Comparison of ENCODE assay signal across 8 mouse cellular contexts in the genomic region with DNA sequence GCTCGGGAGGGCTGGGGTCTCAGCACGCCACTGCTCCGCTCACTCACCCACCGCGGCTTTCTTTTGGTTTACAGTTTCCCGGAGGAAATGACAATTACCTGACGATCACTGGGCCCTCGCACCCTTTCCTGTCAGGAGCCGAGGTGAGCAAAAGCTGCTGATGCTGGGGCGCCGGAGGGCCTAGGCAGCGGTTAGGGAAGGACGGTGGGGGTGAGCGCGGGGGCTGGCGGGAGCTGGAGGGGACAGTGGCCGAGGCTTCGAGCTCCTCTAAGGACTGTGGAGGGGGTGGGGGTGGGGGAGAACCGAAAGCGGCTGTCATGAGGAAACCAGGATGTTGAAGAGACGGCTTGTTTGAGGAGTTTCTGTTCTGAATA. TPM values are rescaled to one million over a fixed set of nuclear protein-coding genes. Genes with fewer than 3 reads are reported as not detected.
A peak's percentile ranks its signal among the peaks of the same experiment; 100 is the strongest.
DNase-seq lines count a peak whose midpoint lies in the region; ATAC-seq and TF ChIP-seq lines count a peak whose summit lies in the region.

No protein-coding gene starts in this region.

- TF ChIP-seq POLR2A in spleen, adult 2 months (IDR thresholded peaks at IDR 0.05; ENCODE audit: low read depth, low read length) = no peak

- no peak for TF ChIP-seq CTCF in spleen, adult 2 months (IDR thresholded peaks at IDR 0.05; ENCODE audit: extremely low read depth, insufficient read depth, insufficient read length, insufficient replicate concordance)

- peak overlapping the region; percentile 65 for H3K4me2 ChIP-seq in stomach, embryonic 16.5 days (ENCODE audit: low read depth, low read length)

- no peaks in the 10 kb centered on the region for H3K9me3 ChIP-seq in stomach, embryonic 16.5 days (replicated peaks; ENCODE audit: control insufficient read depth, low read length)

- peaks cover 5% of the 10 kb centered on the region; the same call in 1 of the 2 replicates for H3K36me3 ChIP-seq in spleen, adult 2 months (ENCODE audit: control insufficient read depth, insufficient read depth, low read length)
- H3K36me3 ChIP-seq in stomach, embryonic 16.5 days (ENCODE audit: control insufficient read depth, insufficient read depth, low read length) = no peaks in the 10 kb centered on the region

- peak overlapping the region; percentile 83 for H3K4me3 ChIP-seq in spleen, adult 2 months (ENCODE audit: extremely low read depth, insufficient read depth, insufficient read length)
- peak overlapping the region; percentile 81 for H3K4me3 ChIP-seq in stomach, embryonic 16.5 days (replicated peaks; ENCODE audit: low read length)

- peak overlapping the region; percentile 88 for H3K27ac ChIP-seq in spleen, adult 2 months (ENCODE audit: insufficient read depth, low read length)
- peak overlapping the region; percentile 82 for H3K27ac ChIP-seq in stomach, embryonic 16.5 days (ENCODE audit: low read length)

- 0 out of 2 replicates have a peak, but pooled peaks cover 3% of the 10 kb centered on the region for H3K4me1 ChIP-seq in spleen, adult 2 months (ENCODE audit: control insufficient read depth, insufficient read depth, insufficient read length)
- peaks cover 8% of the 10 kb centered on the region for H3K4me1 ChIP-seq in stomach, embryonic 16.5 days (ENCODE audit: control insufficient read depth, insufficient read depth, low read length)

- no peak for ATAC-seq in CD4-positive, CD25-positive, alpha-beta regulatory T cell, adult 4 months
- peak; percentile 6; the same call in 1 of the 2 replicates for ATAC-seq in stomach, embryonic 16.5 days (ENCODE audit: insufficient read depth, low FRiP score)

- peak; percentile 63 for DNase-seq in CD4-positive, CD25-positive, alpha-beta regulatory T cell, adult 2 months (ENCODE audit: low read depth, low spot score)
- peak in 1 of 2 experiments; percentile 17 for DNase-seq in spleen, adult 2 months (ENCODE audit: low read depth in 1 of 2, low spot score in 2 of 2)
- no peak for DNase-seq in spleen, adult 18-20 months
- DNase-seq in liver = peak; percentile 49
- no peak for DNase-seq in right cerebral cortex, postnatal 4 days
- DNase-seq in spleen, postnatal 4 days (ENCODE audit: low spot score in 2 of 2) = no peak

- no peaks in the 10 kb centered on the region for H3K27me3 ChIP-seq in spleen, adult 2 months (ENCODE audit: control insufficient read depth, insufficient read depth, low read length)
- no peaks in the 10 kb centered on the region for H3K27me3 ChIP-seq in stomach, embryonic 16.5 days (ENCODE audit: control insufficient read depth, insufficient read depth, low read length)

- 1% methylated on average over 20 of the region's 21 CpGs for WGBS in spleen, adult 2 months
- WGBS in stomach, embryonic 16.5 days = under 1% methylated on average over 21 of the region's 21 CpGs

- peak overlapping the region; percentile 87 for H3K9ac ChIP-seq in stomach, embryonic 16.5 days (ENCODE audit: low read length)

RNA-seq across cellular contexts. Expression of a gene that starts 0.4 kb away (rescaled TPM):
- polyA plus RNA-seq in CD4-positive, CD25-positive, alpha-beta regulatory T cell, adult 4 months (2017; shearing (Covaris generic)) = 10 to 100 TPM; 17.0 to 25.5 TPM
- polyA plus RNA-seq in spleen, adult 2 months (2012; rRNA removed) = 6.5 and 7.3 TPM in 2 replicates
- 15.8 and 19.6 TPM in 2 replicates for polyA plus RNA-seq in stomach, embryonic 16.5 days (2015; fragmentation: Nextera tagmentation; extraction: Ambion mirVana)

RNA-seq across cellular contexts. Expression of a gene that starts 0.8 kb away (rescaled TPM):
- polyA plus RNA-seq in CD4-positive, CD25-positive, alpha-beta regulatory T cell, adult 4 months (2017; shearing (Covaris generic)) = 10 to 100 TPM; 67.6 to 86.8 TPM
- 27.5 and 31.0 TPM in 2 replicates for polyA plus RNA-seq in spleen, adult 2 months (2012; rRNA removed)
- polyA plus RNA-seq in stomach, embryonic 16.5 days (2015; fragmentation: Nextera tagmentation; extraction: Ambion mirVana) = 36.2 and 39.7 TPM in 2 replicates

RNA-seq across cellular contexts. Expression of a gene that starts 22.2 kb away (rescaled TPM):
- 10 to 100 TPM; 76.7 to 83.0 TPM for polyA plus RNA-seq in CD4-positive, CD25-positive, alpha-beta regulatory T cell, adult 4 months (2017; shearing (Covaris generic))
- 33.2 and 34.2 TPM in 2 replicates for polyA plus RNA-seq in spleen, adult 2 months (2012; rRNA removed)
- 27.9 and 31.8 TPM in 2 replicates for polyA plus RNA-seq in stomach, embryonic 16.5 days (2015; fragmentation: Nextera tagmentation; extraction: Ambion mirVana)

RNA-seq across cellular contexts. Expression of a gene that starts 25.2 kb away (rescaled TPM):
- polyA plus RNA-seq in CD4-positive, CD25-positive, alpha-beta regulatory T cell, adult 4 months (2017; shearing (Covaris generic)) = 10 to 100 TPM; 48.2 to 65.2 TPM
- 24.1 and 26.2 TPM in 2 replicates for polyA plus RNA-seq in spleen, adult 2 months (2012; rRNA removed)
- polyA plus RNA-seq in stomach, embryonic 16.5 days (2015; fragmentation: Nextera tagmentation; extraction: Ambion mirVana) = 38.8 and 41.8 TPM in 2 replicates

RNA-seq across cellular contexts. Expression of a gene that starts 48.8 kb away (rescaled TPM):
- 1 to 10 TPM; 2.2 to 5.6 TPM for polyA plus RNA-seq in CD4-positive, CD25-positive, alpha-beta regulatory T cell, adult 4 months (2017; shearing (Covaris generic))
- 4.6 and 5.0 TPM in 2 replicates for polyA plus RNA-seq in spleen, adult 2 months (2012; rRNA removed)
- 8.8 and 9.3 TPM in 2 replicates for polyA plus RNA-seq in stomach, embryonic 16.5 days (2015; fragmentation: Nextera tagmentation; extraction: Ambion mirVana)

Comparison
In these comparisons a context has a peak if more than half of its experiments do, and no peak if none do; other contexts are left out.
1. DNase-seq: peak in CD4-positive, CD25-positive, alpha-beta regulatory T cell, adult 2 months (single experiment) and liver (single experiment); none in spleen, adult 18-20 months (0 of 2), right cerebral cortex, postnatal 4 days (single experiment) and spleen, postnatal 4 days (0 of 2).